Mouse (Mus musculus) lung, postnatal 36 days (tissue): Measurements from ENCODE around the gene Mst1.

Source experiments
- DNase-seq: peaks from one replicate; pipeline ENCODE4 v3.0.0; 2022; ENCODE audit warnings: mixed read lengths

Gene Mst1

GRCm38 (mm10) chr9:108057262-108057562 is 23.0 kb upstream of the Mst1 start:
- no peak for DNase-seq

GRCm38 (mm10) chr9:108058291-108058690 is 21.9 kb upstream of the Mst1 start:
- DNase-seq, result no peak

- no peak for DNase-seq
These were observed 18.1 kb upstream of the Mst1 start for GRCm38 (mm10) chr9:108062142-108062541.

GRCm38 (mm10) chr9:108063361-108063760 is 16.9 kb upstream of the Mst1 start:
- DNase-seq, result no peak

DNA sequence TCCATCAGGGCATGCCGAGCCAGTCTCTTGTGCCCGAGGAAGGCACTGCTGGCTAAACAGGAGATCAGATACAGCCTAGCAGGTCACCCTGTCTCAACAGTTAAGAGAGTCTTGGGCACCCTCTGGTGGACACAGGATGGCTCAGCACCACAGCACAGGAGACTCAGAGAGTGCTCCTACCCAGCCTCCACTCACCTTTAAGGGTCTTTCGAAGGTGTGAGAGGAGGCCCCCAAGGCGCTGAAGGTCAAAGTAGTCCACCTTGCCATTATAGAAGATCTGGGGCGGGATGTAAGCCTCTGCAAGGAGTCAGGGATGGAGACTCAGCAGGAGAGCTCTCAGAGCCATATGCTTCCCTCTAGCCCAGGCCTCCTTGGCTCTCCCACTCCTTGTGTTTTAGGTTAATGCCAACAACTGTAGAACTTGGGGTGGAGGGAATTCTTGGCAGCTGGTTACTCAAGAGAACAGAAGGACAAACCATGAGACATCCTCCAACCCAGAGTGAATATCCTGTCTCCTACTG is 14.7 kb upstream of the Mst1 start:
- peak; percentile 80 for DNase-seq

DNA sequence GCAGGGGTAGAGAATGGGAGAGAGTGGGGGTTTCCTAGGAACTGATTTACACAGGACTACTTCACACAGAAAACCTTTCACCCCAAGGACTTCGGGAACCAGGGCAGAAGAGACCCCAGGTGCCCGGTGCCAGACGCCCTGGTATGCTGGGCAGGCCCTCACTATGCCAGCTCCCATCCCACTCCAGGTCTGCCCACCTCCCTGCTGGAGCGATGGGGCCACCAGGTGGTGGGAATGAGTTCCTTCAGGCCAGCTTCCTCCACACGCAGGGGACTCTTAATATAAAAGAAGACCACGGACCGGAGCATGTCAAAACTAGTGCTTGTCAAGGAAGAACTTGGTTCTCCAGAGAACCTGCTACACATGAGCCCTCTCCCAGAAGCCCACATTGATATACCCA is 13.0 kb upstream of the Mst1 start:
- no peak for DNase-seq

GRCm38 (mm10) chr9:108067900-108068299 is 12.3 kb upstream of the Mst1 start:
- peak; percentile 93 for DNase-seq

- no peak for DNase-seq
These were observed 11.2 kb upstream of the Mst1 start for GRCm38 (mm10) chr9:108069007-108069406.

GRCm38 (mm10) chr9:108069529-108069928 is 10.7 kb upstream of the Mst1 start:
- DNase-seq, result no peak

DNA sequence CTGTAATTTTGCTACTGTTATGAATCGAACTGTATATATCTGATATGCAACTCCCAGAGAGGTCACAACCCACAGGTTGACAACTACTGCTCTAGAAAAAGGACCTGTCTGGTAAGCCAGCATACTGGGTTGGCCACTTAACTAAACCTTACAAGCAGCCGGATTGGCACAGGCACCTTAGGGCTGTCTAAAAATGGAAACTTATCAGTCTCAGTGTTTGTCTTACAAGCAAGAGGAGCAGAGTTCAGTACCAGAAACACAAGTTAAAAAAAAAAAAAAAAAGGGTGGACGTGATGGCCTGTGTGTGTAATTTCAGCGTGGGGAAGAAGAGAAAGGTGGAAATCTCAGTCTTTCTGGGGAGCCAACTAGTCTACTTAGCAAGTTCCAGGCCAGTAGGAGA is 8.4 kb upstream of the Mst1 start:
- DNase-seq, result no peak

- DNase-seq, result no peak
These were observed 7.7 kb upstream of the Mst1 start for GRCm38 (mm10) chr9:108072481-108072924.

DNA sequence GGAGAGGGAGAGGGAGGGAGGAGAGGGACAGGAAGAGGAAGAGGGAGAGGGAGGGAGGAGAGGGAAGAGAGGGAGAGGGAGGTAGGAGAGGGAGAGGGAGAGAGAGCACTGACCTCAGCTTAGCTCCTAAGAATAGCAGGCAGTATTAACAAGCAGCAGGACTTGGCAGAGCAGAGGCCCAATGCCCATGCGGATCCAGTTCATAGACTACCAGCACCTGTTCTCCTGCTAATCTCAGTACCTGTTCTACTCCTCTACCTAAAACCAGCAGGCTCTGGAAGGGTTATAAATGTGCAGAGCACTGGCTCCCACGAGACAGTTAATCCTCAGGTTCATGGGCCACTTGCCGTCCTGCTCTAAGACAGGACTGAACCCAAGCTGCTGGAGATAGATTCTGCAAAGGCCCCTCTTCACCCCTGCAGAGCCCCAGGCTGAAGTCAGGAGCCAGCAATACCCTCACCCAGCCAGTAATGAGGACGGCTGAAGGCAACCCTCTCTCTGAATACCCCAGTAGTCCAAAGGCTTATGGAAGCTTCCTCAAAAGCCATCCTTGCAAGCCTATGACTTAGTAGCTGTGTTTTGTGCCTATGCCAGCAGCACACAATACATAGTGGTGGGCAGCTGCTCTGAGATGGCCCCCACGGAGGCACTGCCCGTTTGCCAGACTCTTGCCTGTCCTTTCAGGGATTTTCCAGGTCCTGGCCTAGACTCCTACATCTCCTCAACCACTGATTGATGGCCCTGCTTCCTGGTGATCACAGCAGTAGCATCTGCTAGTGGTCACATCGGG is 6.9 kb upstream of the Mst1 start:
- no peak for DNase-seq

GRCm38 (mm10) chr9:108082549-108082948 is 2.3 kb downstream of the Mst1 start:
- no peak for DNase-seq

- no peak for DNase-seq
These were observed 2.8 kb downstream of the Mst1 start, which contains the start of gene Rnf123 for GRCm38 (mm10) chr9:108082988-108083431. Gene Rnf123, minus strand, starts transcription at chr9:108083346.

GRCm38 (mm10) chr9:108083561-108083960 is 3.3 kb downstream of the Mst1 start:
- no peak for DNase-seq

GRCm38 (mm10) chr9:108085261-108085660 is 5.0 kb downstream of the Mst1 start:
- no peak for DNase-seq

DNA sequence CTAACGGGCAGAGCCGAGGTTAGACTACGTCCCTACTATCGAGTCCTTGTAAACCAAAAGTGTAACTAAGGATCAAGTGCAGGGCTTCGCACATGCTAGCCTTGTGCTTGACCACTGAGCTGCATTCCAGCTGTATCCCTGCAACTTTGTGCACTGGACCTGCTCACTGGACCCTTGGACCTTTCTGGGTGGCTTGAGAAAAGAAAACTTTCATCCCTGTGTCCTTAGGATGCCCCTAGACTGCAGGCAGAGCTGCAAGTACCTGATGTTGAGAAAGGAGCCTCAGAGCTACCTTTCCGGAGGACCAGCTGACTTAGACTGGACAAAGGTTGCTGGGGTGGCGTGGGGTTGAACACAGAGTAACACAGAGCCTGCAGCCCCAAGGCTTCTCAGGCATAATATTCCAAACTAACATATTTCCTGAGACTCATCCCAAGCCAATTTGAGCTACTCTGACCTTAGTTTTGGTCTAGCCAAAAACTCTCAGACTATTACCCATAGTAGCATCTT is 10.4 kb downstream of the Mst1 start:
- no peak for DNase-seq

DNA sequence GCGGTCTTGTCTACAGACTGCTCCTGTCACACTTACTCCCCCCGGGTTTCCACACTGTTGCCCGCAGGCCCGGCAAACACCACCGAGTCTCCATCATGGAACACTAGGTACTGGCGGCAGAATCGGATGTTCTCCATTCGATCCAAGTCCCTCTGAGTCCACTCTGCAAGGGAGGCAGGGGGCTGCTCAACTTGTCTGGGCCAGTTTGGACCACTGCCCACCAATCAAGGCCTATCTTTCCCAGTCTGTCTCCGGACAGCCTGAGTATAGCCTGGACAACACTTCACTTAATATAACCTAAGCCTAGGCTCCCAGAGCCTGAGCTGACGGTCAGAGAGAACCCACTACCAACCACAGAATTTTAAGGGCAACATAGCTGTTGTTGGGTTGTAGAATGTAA is 13.3 kb downstream of the Mst1 start:
- DNase-seq, result no peak

- peak; percentile 97 for DNase-seq
These were observed 14.1 kb downstream of the Mst1 start, which contains the start of gene Apeh for GRCm38 (mm10) chr9:108094184-108094941. Gene Apeh, minus strand, starts transcription at chr9:108094606.

DNA sequence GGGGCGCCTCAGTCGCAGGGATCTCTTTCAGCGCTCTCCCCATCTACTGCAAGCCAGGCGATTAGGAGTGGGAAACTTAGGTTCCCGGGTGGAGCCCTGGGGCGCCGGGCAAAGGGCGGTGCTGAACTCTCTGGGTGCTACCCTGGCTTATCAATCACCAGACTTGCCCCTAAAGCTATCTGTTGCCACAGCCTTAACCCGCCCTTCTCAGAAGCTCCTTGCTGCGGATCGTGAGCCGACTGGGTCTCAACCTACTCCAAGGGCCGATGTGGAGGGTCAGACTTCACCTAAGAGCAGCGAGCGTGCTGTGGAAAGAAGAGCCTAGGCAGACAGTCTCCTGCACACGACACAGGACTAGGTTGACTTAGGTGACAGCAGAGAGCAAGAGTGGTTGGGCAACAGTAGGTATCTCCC is 14.8 kb downstream of the Mst1 start:
- DNase-seq, result peak; percentile 19

DNA sequence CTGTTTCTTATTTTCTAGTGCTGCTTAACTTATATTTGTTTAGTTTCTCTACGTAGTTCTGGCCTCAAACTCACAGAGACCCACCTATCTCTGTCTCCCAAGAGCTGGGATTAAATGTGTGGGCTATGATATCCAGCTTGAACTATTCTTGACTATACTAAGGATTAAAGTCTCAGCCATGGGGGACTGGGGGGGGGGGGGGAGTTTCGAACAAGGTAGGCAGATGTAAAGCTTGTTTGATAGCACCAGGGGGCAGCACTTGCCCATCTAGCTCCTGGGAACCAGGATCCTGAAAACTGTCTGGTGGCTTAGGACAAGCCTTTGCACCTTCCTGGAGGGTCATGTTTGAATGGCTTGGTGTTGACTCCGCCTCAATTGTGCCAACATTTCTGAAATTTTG is 15.3 kb downstream of the Mst1 start:
- DNase-seq, result peak; percentile 76

DNA sequence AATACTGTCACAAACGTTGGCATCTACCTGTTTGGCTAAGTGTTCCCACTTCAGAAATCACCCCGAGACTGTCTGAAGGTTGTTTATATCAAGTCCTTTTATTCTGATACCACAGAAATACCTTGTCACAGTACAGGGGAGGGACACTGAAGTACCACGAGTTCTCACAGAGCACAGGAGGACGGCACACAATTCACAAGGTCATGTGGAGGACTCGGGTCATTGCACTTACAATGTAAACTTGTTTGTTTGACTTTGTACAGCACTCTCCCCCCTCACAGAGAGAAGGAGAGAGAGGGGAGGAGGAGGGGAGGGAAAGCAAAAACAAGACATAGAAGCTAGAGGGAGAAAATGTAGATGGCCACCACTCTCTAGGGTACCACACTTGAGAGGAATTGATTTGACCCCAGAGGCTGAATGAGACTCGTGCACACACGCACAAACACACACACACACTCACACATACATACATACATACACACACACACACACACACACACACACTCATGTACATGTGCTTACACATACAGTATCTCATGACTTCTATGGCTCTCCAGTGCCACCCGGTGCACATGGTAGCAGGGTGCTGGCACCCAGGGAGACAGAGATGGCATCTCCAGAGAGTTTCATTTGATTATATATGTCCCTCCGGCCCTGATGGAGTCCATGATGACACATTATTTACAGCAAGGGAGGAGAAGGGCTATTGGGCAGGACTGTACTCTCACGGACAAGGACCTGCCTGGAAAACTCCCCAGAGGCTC is 15.9 kb downstream of the Mst1 start:
- no peak for DNase-seq

DNA sequence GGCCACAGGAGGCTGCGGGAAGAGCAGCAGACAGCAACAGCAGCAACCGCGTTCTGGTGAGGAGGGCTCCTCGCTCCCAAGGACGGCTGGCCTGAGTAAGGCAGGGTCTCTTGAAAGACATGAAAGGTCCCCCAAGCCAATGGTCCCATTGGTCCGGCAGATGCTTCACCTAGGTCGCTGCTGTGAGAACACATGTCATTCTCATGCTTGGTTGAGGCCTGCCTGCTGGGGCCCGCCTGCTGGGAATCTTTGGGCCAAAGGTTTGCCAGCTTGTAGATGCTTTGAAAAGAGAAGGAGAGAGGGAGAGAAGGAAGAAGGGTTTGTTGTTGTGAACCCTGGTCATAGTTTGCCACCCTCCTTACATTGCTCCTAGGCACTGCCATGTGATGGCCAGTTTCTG is 19.4 kb downstream of the Mst1 start:
- DNase-seq, result no peak
